Mouse (Mus musculus) cerebellum, adult 2 months (tissue): ENCODE measurements around the gene Gm10309. TPM values are rescaled to one million over a fixed set of nuclear protein-coding genes. Genes with fewer than 3 reads are reported as not detected.

Experiments used
- DNase-seq, 2 experiments: peaks; one replicate each; pipeline ENCODE4 v3.0.0; 2021
- H3K27ac ChIP-seq: fragments of 200-500 bp; 2 replicates; pipeline ENCODE4 v1.5.1; 2012; ENCODE audit warnings: low read length, control low read depth, inconsistent platforms; ENCODE audit not compliant: insufficient read depth
- H3K27me3 ChIP-seq: fragments of 200-500 bp; 2 replicates; pipeline ENCODE4 v1.6.1; 2012; ENCODE audit warnings: inconsistent platforms, mild to moderate bottlenecking, low read length, moderate library complexity; ENCODE audit not compliant: control insufficient read depth, insufficient read depth
- H3K4me1 ChIP-seq: fragments of 200-500 bp; 2 replicates; pipeline ENCODE4 v1.6.1; 2011; ENCODE audit warnings: low read length; ENCODE audit not compliant: control insufficient read depth, insufficient read depth
- H3K4me3 ChIP-seq: fragments of 200-500 bp; replicated peaks from 2 replicates; pipeline ENCODE3; 2011; ENCODE audit warnings: mild to moderate bottlenecking, low read depth, low read length, control low read depth; ENCODE audit not compliant: insufficient read depth
- CTCF ChIP-seq: fragments of 200-500 bp; IDR thresholded peaks from 2 replicates; pipeline ENCODE4 v1.5.1; 2011; ENCODE audit warnings: low read depth, mild to moderate bottlenecking, control low read depth, low read length, moderate library complexity, borderline replicate concordance; ENCODE audit not compliant: insufficient read depth
- POLR2A ChIP-seq: fragments of 200-500 bp; IDR thresholded peaks from 2 replicates; pipeline ENCODE4 v1.6.1; 2011; ENCODE audit warnings: low read length, control low read depth, borderline replicate concordance; ENCODE audit not compliant: insufficient read depth
- WGBS: fragments of 180-500 bp; shearing (Covaris S2); methylation state at CpG from one replicate; pipeline ENCODE4 v1.1.7; 2018; 5-methylcytosine and 5-hydroxymethylcytosine counted together
- polyA plus RNA-seq: library from polyadenylated mRNA; depleted of rRNA; stranded (reverse); fragments of >200 nt; gene quantifications from 2 replicates; pipeline ENCODE4 v1.2.3, GENCODE M21; 2012

Gm10309 gene
- polyA plus RNA-seq, 1 experiment = not detected

DNA sequence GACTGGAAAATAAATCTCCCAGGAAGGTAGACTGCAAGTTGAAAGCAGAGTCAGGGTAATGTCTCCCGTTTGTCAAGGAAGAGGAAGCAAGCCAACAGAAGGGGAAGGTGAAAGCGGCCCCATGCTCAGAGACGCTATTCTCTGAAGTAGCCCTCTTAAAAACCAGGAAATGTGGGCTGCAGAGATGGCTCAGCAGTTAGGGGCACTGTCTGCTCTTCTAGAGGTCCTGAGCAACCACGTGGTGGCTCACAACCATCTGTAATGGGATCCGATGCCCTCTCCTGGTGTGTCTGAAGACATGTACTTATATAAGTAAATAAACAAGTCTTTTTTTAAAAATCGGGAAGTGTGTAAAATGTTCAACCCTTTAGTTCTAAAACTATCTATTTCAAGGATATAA is 10.1 kb downstream of the Gm10309 start:
- no peak overlapping the region for H3K27ac ChIP-seq
- H3K4me3 ChIP-seq = no peak overlapping the region
- 68% methylated on average over 6 of the region's 6 CpGs for WGBS
- H3K4me1 ChIP-seq = no peaks in the 10 kb centered on the region
- H3K27me3 ChIP-seq = no peaks in the 10 kb centered on the region
- no peak for TF ChIP-seq CTCF
- no peak for TF ChIP-seq POLR2A
- DNase-seq = no peak

GRCm38 (mm10) chr17:86494494-86494893 is 10.5 kb downstream of the Gm10309 start:
- Histone ChIP-seq H3K27me3 (no peaks in the 10 kb centered on the region), H3K4me1 (no peaks in the 10 kb centered on the region), H3K27ac (no peak overlapping the region), H3K4me3 (no peak overlapping the region)
- no peak for DNase-seq
- no peak for TF ChIP-seq POLR2A
- no peak for TF ChIP-seq CTCF
- 88% methylated on average over 6 of the region's 6 CpGs for WGBS

DNA sequence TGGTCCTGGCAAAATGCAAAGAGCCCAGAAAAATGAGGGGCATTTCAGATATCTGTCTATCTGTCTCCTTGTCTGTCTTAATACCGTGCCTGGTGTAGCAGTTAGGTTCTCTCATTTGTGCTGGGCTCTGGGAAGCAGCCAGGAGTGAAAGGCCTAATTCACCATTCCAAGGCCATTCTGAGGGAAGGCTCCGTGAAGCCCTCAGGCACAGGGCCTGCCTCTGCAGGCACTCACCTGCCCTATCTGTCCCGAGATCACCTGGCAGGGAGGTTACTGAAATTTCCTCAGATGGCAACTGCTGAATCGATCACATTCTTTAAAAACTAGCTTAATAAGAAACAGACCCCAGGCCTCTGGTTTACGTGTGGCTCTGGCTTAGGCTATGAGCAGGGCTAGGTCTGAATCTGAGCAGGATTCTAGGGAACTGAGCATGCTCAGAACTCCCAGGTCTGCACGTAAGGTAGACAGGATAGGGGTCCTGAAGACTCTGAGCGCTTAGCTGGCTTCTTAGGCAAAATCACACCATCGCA is 11.1 kb downstream of the Gm10309 start:
- WGBS = 88% methylated on average over 8 of the region's 8 CpGs
- DNase-seq = no peak
- H3K27me3 ChIP-seq = no peaks in the 10 kb centered on the region
- H3K4me3 ChIP-seq = no peak overlapping the region
- TF ChIP-seq POLR2A (no peak), CTCF (no peak)
- no peaks in the 10 kb centered on the region for H3K4me1 ChIP-seq
- no peak overlapping the region for H3K27ac ChIP-seq

DNA sequence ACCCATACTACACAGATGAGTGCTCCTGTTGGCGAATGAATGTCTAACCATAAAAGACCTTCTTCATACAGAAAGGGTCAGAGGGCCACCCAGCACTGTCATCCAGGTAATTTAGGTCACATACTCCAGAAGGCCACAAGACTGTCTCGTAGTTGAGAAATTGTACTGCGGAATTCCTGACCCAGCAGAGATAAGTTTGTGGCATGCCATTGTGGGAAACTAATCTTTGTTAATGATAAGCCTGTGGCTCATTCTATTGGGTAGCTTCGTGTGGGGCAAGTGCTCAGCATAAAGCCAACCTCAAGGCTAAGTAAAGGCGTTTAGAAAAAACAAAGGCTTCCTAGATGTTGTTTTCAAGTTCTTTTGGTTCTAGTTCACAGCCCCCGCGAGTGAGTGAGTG is 12.7 kb downstream of the Gm10309 start:
- Histone ChIP-seq H3K4me3 (no peak overlapping the region), H3K4me1 (peaks cover 4% of the 10 kb centered on the region; the same call in 1 of the 2 replicates), H3K27ac (no peak overlapping the region), H3K27me3 (no peaks in the 10 kb centered on the region)
- DNase-seq = no peak
- WGBS = 96% methylated on average over 7 of the region's 7 CpGs
- TF ChIP-seq CTCF (no peak), POLR2A (no peak)

DNA sequence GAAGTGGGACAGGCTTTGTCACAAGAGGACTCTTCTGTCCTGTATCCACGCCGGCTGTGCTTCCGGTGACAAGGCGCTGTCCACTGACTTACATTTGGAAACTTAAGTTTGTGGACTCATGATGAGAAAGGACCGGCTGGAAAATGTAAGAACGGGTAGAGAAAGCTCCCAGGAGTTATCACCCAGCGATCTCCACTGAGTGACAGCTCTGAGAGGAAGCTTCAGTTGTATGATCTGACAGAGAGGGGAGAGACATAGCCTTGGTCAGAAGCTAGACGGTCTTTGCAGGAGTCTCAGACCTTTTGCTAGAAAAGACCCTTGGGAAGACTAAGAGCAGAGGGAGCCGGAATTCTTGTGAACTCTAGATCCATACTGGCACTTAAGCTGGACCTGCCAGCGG is 15.2 kb downstream of the Gm10309 start:
- Histone ChIP-seq H3K27me3 (no peaks in the 10 kb centered on the region), H3K27ac (no peak overlapping the region), H3K4me1 (peaks cover 4% of the 10 kb centered on the region; the same call in 1 of the 2 replicates), H3K4me3 (no peak overlapping the region)
- 90% methylated on average over 10 of the region's 10 CpGs for WGBS
- no peak for DNase-seq
- TF ChIP-seq CTCF (no peak), POLR2A (no peak)

DNA sequence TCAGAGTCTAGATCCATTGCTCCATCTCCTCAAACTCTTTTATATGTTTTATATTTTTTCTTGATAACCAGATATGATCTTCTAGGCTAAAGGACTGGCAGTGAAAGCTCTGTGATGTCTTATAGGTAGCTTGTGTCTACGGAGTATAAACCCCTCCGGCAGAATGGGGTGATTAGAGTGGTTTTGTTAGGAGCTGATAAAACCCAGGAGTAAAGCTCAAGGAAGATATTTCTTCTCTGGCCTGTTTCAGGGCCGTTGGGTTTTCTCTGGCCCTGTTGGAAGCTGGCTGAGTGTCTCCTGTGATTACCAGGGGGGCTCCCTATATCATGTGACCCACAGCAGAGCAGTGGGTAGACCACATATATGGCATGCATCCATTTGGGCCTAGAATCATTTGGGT is 17.6 kb downstream of the Gm10309 start:
- TF ChIP-seq CTCF (no peak), POLR2A (no peak)
- WGBS = 73% methylated on average over 3 of the region's 3 CpGs
- peaks cover 4% of the 10 kb centered on the region; the same call in 1 of the 2 replicates for H3K4me1 ChIP-seq
- no peak overlapping the region for H3K4me3 ChIP-seq
- H3K27me3 ChIP-seq = no peaks in the 10 kb centered on the region
- no peak overlapping the region for H3K27ac ChIP-seq
- no peak for DNase-seq

- no peak for DNase-seq
- H3K27ac ChIP-seq = no peak overlapping the region
- H3K4me1 ChIP-seq = peaks cover 4% of the 10 kb centered on the region; the same call in 1 of the 2 replicates
- no peak overlapping the region for H3K4me3 ChIP-seq
- H3K27me3 ChIP-seq = no peaks in the 10 kb centered on the region
- 97% methylated on average over 5 of the region's 5 CpGs for WGBS
- TF ChIP-seq POLR2A (no peak), CTCF (no peak)
Observed at GRCm38 (mm10) chr17:86486657-86487056, 18.4 kb downstream of the Gm10309 start.

DNA sequence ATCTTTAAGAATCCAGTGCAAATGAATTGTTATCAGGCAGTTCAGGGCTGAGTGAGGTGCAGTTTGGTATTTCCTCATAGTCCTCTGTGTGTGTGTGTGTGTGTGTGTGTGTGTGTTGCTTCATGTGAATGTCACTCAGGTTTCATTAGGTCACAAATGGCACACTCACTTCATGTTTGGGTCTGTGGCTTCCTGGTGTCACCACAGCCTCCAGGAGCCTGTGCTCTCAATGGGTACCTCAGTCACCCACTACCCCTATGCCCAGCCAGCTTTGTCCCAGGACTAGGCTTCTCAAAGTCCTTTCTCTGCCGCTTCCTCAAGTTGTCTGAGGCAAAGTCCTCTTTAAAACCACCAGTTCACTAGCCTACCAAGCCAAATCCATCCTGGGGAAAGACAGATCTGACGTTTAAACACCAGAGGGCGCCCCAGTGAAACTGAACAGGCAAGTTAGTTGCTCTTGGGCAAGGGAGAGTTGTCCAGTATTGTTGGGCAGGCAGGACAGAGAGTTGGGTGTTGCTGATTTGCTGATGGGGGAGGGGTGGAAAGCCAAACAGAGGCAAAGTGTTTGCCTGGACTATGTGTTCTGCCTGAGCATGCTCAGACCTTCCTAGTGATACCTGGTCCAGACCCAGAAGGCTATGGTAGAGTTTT is 20.8 kb downstream of the Gm10309 start:
- Histone ChIP-seq H3K27ac (no peak overlapping the region), H3K27me3 (no peaks in the 10 kb centered on the region), H3K4me1 (peaks cover 4% of the 10 kb centered on the region; the same call in 1 of the 2 replicates), H3K4me3 (no peak overlapping the region)
- TF ChIP-seq POLR2A (no peak), CTCF (peak; percentile 74)
- DNase-seq = peak; percentile 69 to 77
- 11% methylated on average over 3 of the region's 3 CpGs for WGBS
